Mouse (Mus musculus): Measurements from ENCODE around the gene Unc5b. TPM values are rescaled to one million over a fixed set of nuclear protein-coding genes. Genes with fewer than 3 reads are reported as not detected.
A peak's percentile ranks its signal among the peaks of the same experiment; 100 is the strongest.

The Unc5b gene
- polyA plus RNA-seq, 1 experiment from 2014 or later, result 1.7 TPM

DNA sequence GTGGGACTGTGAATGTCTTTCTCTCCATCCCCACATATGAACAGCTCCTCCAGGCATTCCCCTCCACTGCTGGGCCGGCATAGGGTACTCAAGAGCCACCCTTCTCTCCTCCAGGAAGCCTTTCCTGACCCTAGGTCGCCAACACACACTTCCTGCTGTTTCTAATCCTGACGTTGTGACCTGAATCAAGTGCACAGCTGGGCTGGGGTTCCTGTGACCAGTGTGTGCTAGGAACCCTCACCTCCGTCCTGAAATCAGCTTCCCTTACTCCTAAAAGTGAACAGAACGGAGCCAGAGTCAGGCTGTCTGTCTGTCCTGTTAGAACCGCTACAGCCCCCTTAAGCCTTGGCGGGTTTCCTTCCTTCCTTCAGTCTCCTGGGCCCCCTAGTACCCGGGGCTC, 7.6 kb downstream of the Unc5b start:
- Histone ChIP-seq H3K27me3 (ENCODE audit: control insufficient read depth, insufficient read depth, low read length) (peaks cover 7% of the 10 kb centered on the region), H3K9ac (replicated peaks; ENCODE audit: low read depth, low read length) (no peak overlapping the region), H3K4me2 (ENCODE audit: low read depth, low read length) (no peak overlapping the region), H3K9me3 (ENCODE audit: control insufficient read depth, low read length) (no peaks in the 10 kb centered on the region), H3K4me3 (ENCODE audit: low read depth, low read length) (no peak overlapping the region), H3K4me1 (ENCODE audit: control insufficient read depth, insufficient read depth, low read length) (peaks cover 6% of the 10 kb centered on the region; the same call in 1 of the 2 replicates), H3K36me3 (ENCODE audit: control insufficient read depth, insufficient read depth, low read length) (no peaks in the 10 kb centered on the region), H3K27ac (ENCODE audit: low read depth, low read length) (no peak overlapping the region)
- no peak for ATAC-seq (ENCODE audit: low read depth)
- 32% methylated on average over 8 of the region's 8 CpGs for WGBS

DNA sequence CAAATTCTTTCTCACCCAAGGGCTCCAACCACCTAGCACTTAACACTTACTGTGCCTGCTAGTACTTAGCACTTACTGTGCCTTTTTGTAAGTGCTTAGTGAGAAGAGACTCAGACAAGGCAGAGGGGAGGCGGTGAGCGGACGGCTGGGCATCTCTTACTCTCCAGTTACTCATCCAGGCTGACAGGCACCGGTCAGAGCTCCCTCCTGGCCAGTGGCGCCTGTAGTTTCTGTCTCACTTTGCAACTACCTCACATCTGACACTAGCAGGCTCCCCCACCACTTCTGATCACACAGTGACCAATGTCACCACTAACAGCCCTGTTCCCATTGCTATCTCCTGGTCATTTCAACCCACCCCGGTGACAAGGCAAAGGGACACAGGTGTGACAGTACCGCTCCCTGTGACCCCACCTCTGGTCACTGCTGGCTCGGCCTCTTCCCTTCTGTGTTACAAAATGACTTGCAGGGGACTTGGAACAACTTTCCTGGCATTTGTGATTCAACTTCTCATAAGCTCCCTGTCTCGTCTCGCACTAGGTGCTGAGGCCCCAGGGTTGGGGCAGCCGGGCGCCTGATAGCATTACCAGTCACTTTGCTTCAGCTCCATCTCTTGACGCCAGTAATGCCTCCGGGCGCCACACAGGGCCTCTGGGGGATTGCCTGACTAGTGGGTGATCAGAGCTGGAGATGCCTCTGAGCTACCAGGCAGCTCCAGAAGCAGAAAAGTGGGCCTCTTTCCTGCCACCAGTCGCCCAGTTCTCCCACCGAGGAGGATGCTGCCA, 8.5 kb downstream of the Unc5b start:
- Histone ChIP-seq H3K4me1 (ENCODE audit: control insufficient read depth, insufficient read depth, low read length) (peaks cover 6% of the 10 kb centered on the region; the same call in 1 of the 2 replicates), H3K4me3 (ENCODE audit: low read depth, low read length) (no peak overlapping the region), H3K27me3 (ENCODE audit: control insufficient read depth, insufficient read depth, low read length) (no peaks in the 10 kb centered on the region; the same call in 1 of the 2 replicates), H3K9ac (replicated peaks; ENCODE audit: low read depth, low read length) (no peak overlapping the region), H3K4me2 (ENCODE audit: low read depth, low read length) (no peak overlapping the region), H3K36me3 (ENCODE audit: control insufficient read depth, insufficient read depth, low read length) (no peaks in the 10 kb centered on the region), H3K27ac (ENCODE audit: low read depth, low read length) (no peak overlapping the region), H3K9me3 (ENCODE audit: control insufficient read depth, low read length) (no peaks in the 10 kb centered on the region)
- 80% methylated on average over 17 of the region's 17 CpGs for whole genome bisulfite sequencing
- no peak for ATAC-seq (ENCODE audit: low read depth)

DNA sequence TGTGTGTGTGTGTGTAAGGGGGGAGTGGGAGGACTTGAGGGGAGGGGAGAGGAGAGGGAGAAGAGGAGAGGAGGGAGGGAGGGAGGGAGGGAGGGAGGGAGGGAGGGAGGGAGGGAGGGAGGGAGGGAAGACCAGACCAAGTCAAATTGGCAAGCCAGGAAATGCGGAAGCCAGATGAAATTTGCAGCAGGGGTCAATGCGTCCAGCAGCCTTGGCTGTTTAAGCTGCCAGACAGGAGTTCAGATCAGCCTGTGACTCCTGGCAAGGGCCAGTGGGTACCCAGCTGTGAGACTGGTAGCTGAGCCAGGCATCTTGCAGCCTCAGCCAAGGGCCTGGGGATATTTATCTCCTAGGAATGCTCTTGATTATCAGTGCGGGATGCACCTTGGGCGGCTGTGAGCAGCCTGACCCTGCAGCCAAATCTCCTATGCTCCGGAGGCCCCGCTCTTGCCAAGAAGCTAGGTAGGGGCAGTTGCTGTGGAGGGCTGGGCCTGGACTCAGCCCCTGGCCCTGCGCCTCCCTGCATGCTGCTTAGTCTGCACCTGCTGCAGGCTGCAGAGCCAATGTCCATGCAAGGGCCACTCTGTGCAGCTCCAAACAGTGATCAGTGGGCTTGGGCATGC, 9.5 kb downstream of the Unc5b start:
- Histone ChIP-seq H3K36me3 (ENCODE audit: control insufficient read depth, insufficient read depth, low read length) (no peaks in the 10 kb centered on the region), H3K27ac (ENCODE audit: low read depth, low read length) (0 out of 2 replicates have a peak overlapping the region, but pooled peaks have one; percentile 18), H3K4me3 (ENCODE audit: low read depth, low read length) (no peak overlapping the region), H3K9ac (replicated peaks; ENCODE audit: low read depth, low read length) (no peak overlapping the region), H3K27me3 (ENCODE audit: control insufficient read depth, insufficient read depth, low read length) (no peaks in the 10 kb centered on the region), H3K9me3 (ENCODE audit: control insufficient read depth, low read length) (no peaks in the 10 kb centered on the region), H3K4me1 (ENCODE audit: control insufficient read depth, insufficient read depth, low read length) (peaks cover 8% of the 10 kb centered on the region; the same call in 1 of the 2 replicates), H3K4me2 (ENCODE audit: low read depth, low read length) (no peak overlapping the region)
- ATAC-seq (ENCODE audit: low read depth), result no peak
- 53% methylated on average over 7 of the region's 7 CpGs for WGBS

DNA sequence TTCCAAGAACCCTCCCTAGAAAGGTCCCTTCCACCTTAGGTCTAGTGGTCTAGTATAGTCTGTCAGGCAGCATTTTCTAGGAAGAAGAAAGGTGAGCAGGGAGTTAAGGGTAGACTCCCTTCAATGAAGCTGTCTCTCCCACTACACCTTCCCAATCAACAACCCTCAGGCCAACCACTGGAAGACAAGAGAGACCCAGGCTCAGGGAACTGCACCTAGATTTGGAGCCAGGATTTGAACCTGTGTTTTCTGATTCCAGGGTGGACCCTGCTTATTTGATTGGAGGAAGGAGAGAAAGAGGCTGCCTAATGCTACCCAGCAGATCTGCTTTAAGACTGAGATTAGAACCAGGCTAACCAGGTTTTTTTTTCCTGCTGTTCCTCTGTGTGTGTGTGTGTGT, 10.1 kb downstream of the Unc5b start:
- H3K27ac ChIP-seq (ENCODE audit: low read depth, low read length), result no peak overlapping the region
- no peaks in the 10 kb centered on the region for H3K36me3 ChIP-seq (ENCODE audit: control insufficient read depth, insufficient read depth, low read length)
- ATAC-seq (ENCODE audit: low read depth), result no peak
- peaks cover 11% of the 10 kb centered on the region; the same call in 1 of the 2 replicates for H3K4me1 ChIP-seq (ENCODE audit: control insufficient read depth, insufficient read depth, low read length)
- H3K9ac ChIP-seq (replicated peaks; ENCODE audit: low read depth, low read length), result no peak overlapping the region
- H3K4me3 ChIP-seq (ENCODE audit: low read depth, low read length), result no peak overlapping the region
- H3K27me3 ChIP-seq (ENCODE audit: control insufficient read depth, insufficient read depth, low read length), result no peaks in the 10 kb centered on the region
- H3K9me3 ChIP-seq (ENCODE audit: control insufficient read depth, low read length), result no peaks in the 10 kb centered on the region
- no peak overlapping the region for H3K4me2 ChIP-seq (ENCODE audit: low read depth, low read length)

DNA sequence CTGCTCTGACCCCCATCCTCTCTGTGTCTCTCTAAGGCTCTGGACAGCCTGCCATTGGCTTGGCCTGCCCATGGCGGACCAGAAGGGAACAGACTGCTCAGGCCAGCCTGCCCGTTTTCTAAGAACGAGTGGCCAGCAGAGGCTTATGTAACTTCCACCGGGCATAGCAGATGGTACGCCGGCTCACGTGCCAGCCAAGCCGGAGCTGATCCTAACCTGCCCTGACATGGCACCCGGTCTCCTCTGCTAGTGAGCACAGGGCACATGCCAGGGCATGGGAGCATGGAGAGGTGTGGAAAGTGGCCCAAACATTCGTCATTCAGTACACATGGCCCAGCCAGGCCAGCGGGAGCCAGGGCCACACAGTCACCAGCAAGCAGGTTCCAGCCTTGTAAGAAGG, 10.8 kb downstream of the Unc5b start:
- peaks cover 9% of the 10 kb centered on the region; the same call in 1 of the 2 replicates for H3K4me1 ChIP-seq (ENCODE audit: control insufficient read depth, insufficient read depth, low read length)
- no peak overlapping the region for H3K4me2 ChIP-seq (ENCODE audit: low read depth, low read length)
- no peak overlapping the region for H3K9ac ChIP-seq (replicated peaks; ENCODE audit: low read depth, low read length)
- 89% methylated on average over 11 of the region's 11 CpGs for WGBS
- no peaks in the 10 kb centered on the region for H3K9me3 ChIP-seq (ENCODE audit: control insufficient read depth, low read length)
- no peak overlapping the region for H3K4me3 ChIP-seq (ENCODE audit: low read depth, low read length)
- no peaks in the 10 kb centered on the region for H3K36me3 ChIP-seq (ENCODE audit: control insufficient read depth, insufficient read depth, low read length)
- H3K27me3 ChIP-seq (ENCODE audit: control insufficient read depth, insufficient read depth, low read length), result no peaks in the 10 kb centered on the region
- no peak for ATAC-seq (ENCODE audit: low read depth)
- no peak overlapping the region for H3K27ac ChIP-seq (ENCODE audit: low read depth, low read length)

DNA sequence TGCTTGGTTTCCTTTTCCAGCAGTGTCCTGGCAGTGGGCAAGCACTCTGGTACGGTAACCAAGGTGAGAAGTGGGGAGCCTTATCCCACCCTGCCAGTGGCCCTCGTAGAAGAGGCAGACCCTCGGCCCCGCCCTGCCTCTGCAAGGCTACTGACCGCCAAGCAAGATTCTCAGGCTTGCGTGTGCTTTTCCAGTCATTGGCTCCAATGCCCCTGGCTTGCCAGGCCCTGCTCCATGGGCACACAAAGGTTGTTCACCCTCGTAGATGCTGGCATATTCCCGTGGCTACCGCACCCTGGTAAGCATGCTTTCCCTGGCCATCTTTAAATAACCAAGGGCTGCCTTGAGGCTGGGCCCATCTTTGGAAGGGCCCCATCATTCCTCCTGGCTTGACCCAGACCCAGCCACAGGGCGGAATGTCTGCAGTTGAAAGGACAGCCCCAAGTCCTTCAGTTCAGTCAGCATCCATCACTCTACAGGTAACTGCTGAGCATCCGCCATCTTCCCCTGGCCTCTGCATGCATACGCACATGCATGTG, 11.7 kb downstream of the Unc5b start:
- no peaks in the 10 kb centered on the region for H3K27me3 ChIP-seq (ENCODE audit: control insufficient read depth, insufficient read depth, low read length)
- no peak overlapping the region for H3K27ac ChIP-seq (ENCODE audit: low read depth, low read length)
- no peak overlapping the region for H3K4me2 ChIP-seq (ENCODE audit: low read depth, low read length)
- no peak overlapping the region for H3K4me3 ChIP-seq (ENCODE audit: low read depth, low read length)
- no peak for ATAC-seq (ENCODE audit: low read depth)
- H3K4me1 ChIP-seq (ENCODE audit: control insufficient read depth, insufficient read depth, low read length), result peaks cover 9% of the 10 kb centered on the region; the same call in 1 of the 2 replicates
- H3K36me3 ChIP-seq (ENCODE audit: control insufficient read depth, insufficient read depth, low read length), result no peaks in the 10 kb centered on the region
- no peak overlapping the region for H3K9ac ChIP-seq (replicated peaks; ENCODE audit: low read depth, low read length)
- no peaks in the 10 kb centered on the region for H3K9me3 ChIP-seq (ENCODE audit: control insufficient read depth, low read length)
- WGBS, result 87% methylated on average over 12 of the region's 12 CpGs

DNA sequence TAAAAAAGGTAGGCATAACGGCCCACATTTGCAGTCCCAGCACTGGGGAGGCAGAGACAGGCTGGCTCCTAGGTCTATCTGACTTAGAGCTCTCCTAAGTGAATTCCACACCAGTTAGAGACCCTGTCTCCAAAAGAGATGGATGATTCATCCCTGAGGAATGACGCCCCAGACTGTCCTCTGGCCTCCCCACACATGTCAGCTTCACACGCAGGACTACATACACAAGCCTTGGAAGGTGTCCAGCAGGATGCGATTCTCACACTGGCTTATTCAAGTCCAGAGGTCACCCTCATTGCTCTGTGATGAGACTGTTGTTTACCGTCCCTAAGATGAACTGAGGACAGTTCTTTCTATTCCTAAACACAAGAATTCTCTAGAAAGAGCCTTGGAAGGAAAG, 12.2 kb downstream of the Unc5b start:
- WGBS, result 70% methylated on average over 5 of the region's 5 CpGs

DNA sequence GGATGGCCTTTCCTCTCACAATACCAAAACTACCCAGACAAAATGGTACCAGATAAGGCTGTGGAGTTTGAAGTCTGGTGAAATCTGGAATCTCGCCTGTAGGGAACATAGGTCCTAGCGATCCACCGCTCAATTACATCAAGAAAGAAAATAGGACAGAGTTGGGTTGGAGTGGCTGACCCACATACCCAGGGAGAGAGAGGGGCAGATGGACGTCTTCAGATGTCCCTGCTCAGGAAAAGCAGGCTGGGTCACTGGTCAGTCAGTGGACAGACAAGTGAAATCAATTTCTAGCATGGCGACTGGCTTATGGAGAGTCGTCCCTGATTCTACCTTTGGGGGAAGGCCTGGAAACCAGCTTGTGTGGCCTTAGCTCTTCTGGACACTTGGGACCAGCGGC, 12.7 kb downstream of the Unc5b start:
- Histone ChIP-seq H3K4me1 (ENCODE audit: control insufficient read depth, insufficient read depth, low read length) (peaks cover 16% of the 10 kb centered on the region; the same call in 1 of the 2 replicates), H3K9me3 (ENCODE audit: control insufficient read depth, low read length) (no peaks in the 10 kb centered on the region), H3K4me3 (ENCODE audit: low read depth, low read length) (no peak overlapping the region), H3K4me2 (ENCODE audit: low read depth, low read length) (no peak overlapping the region), H3K27me3 (ENCODE audit: control insufficient read depth, insufficient read depth, low read length) (no peaks in the 10 kb centered on the region), H3K36me3 (ENCODE audit: control insufficient read depth, insufficient read depth, low read length) (no peaks in the 10 kb centered on the region), H3K9ac (replicated peaks; ENCODE audit: low read depth, low read length) (no peak overlapping the region), H3K27ac (ENCODE audit: low read depth, low read length) (no peak overlapping the region)
- ATAC-seq (ENCODE audit: low read depth), result no peak
- WGBS, result 96% methylated on average over 7 of the region's 7 CpGs

More for the DNA sequence above, 12.2 kb downstream of the Unc5b start:
- Histone ChIP-seq H3K36me3 (ENCODE audit: control insufficient read depth, insufficient read depth, low read length) (no peaks in the 10 kb centered on the region), H3K9me3 (ENCODE audit: control insufficient read depth, low read length) (no peaks in the 10 kb centered on the region), H3K4me1 (ENCODE audit: control insufficient read depth, insufficient read depth, low read length) (peaks cover 15% of the 10 kb centered on the region; the same call in 1 of the 2 replicates), H3K27ac (ENCODE audit: low read depth, low read length) (no peak overlapping the region), H3K4me2 (ENCODE audit: low read depth, low read length) (no peak overlapping the region), H3K27me3 (ENCODE audit: control insufficient read depth, insufficient read depth, low read length) (no peaks in the 10 kb centered on the region), H3K9ac (replicated peaks; ENCODE audit: low read depth, low read length) (no peak overlapping the region), H3K4me3 (ENCODE audit: low read depth, low read length) (no peak overlapping the region)
- ATAC-seq (ENCODE audit: low read depth), result no peak

DNA sequence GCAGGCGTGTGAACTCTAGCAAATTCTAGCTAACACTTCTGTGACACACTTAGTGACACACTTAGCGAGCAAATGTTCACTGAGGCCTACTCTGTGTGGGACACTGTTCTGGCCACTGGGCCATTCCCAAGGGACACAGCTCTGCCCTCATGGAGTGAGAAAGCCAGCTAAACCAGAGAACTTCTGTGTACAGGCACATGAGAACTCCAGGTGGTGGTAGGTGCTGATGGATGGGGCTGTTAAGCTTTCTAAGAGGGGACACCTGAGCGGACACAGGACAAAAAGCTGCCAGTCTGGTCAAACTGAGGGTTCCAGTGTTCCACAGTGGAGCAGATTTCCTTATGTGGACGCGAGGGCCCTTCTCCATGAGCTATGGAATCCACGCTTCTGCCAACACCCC, 13.5 kb downstream of the Unc5b start:
- H3K27ac ChIP-seq (ENCODE audit: low read depth, low read length), result no peak overlapping the region
- H3K4me1 ChIP-seq (ENCODE audit: control insufficient read depth, insufficient read depth, low read length), result peaks cover 18% of the 10 kb centered on the region; the same call in 1 of the 2 replicates
- H3K27me3 ChIP-seq (ENCODE audit: control insufficient read depth, insufficient read depth, low read length), result no peaks in the 10 kb centered on the region
- no peak for ATAC-seq (ENCODE audit: low read depth)
- 97% methylated on average over 6 of the region's 6 CpGs for WGBS
- H3K4me2 ChIP-seq (ENCODE audit: low read depth, low read length), result no peak overlapping the region
- no peaks in the 10 kb centered on the region for H3K9me3 ChIP-seq (ENCODE audit: control insufficient read depth, low read length)
- H3K36me3 ChIP-seq (ENCODE audit: control insufficient read depth, insufficient read depth, low read length), result no peaks in the 10 kb centered on the region
- H3K4me3 ChIP-seq (ENCODE audit: low read depth, low read length), result no peak overlapping the region
- no peak overlapping the region for H3K9ac ChIP-seq (replicated peaks; ENCODE audit: low read depth, low read length)
